Mouse (Mus musculus) liver, postnatal 0 days (tissue): ENCODE data around the gene Esr2.

ENCODE experiments used
- CTCF ChIP-seq: sonication (generic); IDR thresholded peaks from 2 replicates; pipeline ENCODE4 v1.5.1; 2016; ENCODE audit warnings: antibody characterized with exemption, low read depth
- EP300 ChIP-seq: IDR thresholded peaks from 2 replicates; pipeline ENCODE4 v1.6.1; 2016; ENCODE audit warnings: antibody characterized with exemption, low read depth, mild to moderate bottlenecking

GRCm38 (mm10) chr12:76128306-76128705 is 48.8 kb downstream of the Esr2 start:
- TF ChIP-seq CTCF: no peak
- TF ChIP-seq EP300: no peak
